Comparison of ENCODE assay signal across 7 mouse cellular contexts in genomic region chr5:118381294-118381675, GRCm38 (mm10).
DNase-seq lines count a peak whose midpoint lies in the region; ATAC-seq and TF ChIP-seq lines count a peak whose summit lies in the region.

No protein-coding gene starts in this region.

- H3K4me1 ChIP-seq in hindbrain, embryonic 16.5 days (ENCODE audit: control insufficient read depth, insufficient read depth, low read depth, low read length): peaks cover 14% of the 10 kb centered on the region
- H3K4me1 ChIP-seq in limb, embryonic 11.5 days (ENCODE audit: control insufficient read depth, insufficient read depth, low read length): no peaks in the 10 kb centered on the region
- 0 out of 2 replicates have a peak, but pooled peaks cover 5% of the 10 kb centered on the region for H3K4me1 ChIP-seq in midbrain, embryonic 11.5 days (ENCODE audit: control insufficient read depth, insufficient read depth, low read length)

- peak overlapping the region; percentile 63 for H3K9ac ChIP-seq in hindbrain, embryonic 16.5 days (ENCODE audit: low read depth, low read length)
- no peak overlapping the region; the same call in 1 of the 2 replicates for H3K9ac ChIP-seq in limb, embryonic 11.5 days (ENCODE audit: low read length)
- peak overlapping the region; percentile 47 for H3K9ac ChIP-seq in midbrain, embryonic 11.5 days (ENCODE audit: low read length)

- peak overlapping the region; percentile 62 for H3K4me2 ChIP-seq in hindbrain, embryonic 16.5 days (ENCODE audit: low read length)
- H3K4me2 ChIP-seq in limb, embryonic 11.5 days (ENCODE audit: low read depth, severe bottlenecking): peak overlapping the region; percentile 74
- H3K4me2 ChIP-seq in midbrain, embryonic 11.5 days: peak overlapping the region; percentile 65

- no peaks in the 10 kb centered on the region for H3K36me3 ChIP-seq in hindbrain, embryonic 16.5 days (ENCODE audit: control insufficient read depth, insufficient read depth, low read length)
- no peaks in the 10 kb centered on the region for H3K36me3 ChIP-seq in limb, embryonic 11.5 days (ENCODE audit: control insufficient read depth, insufficient read depth, low read length)
- H3K36me3 ChIP-seq in midbrain, embryonic 11.5 days (ENCODE audit: control insufficient read depth, insufficient read depth, low read length): no peaks in the 10 kb centered on the region

- intact Hi-C loops in gastrocnemius, adult 2 months (cut with DNase I): loop anchor here (5.0 kb wide), 2 partner anchors 46 to 176 kb away; no protein-coding TSS in a partner anchor

- H3K27ac ChIP-seq in gastrocnemius, adult 2 months: peak overlapping the region; percentile 74
- H3K27ac ChIP-seq in hindbrain, embryonic 16.5 days (ENCODE audit: low read depth, low read length): peak overlapping the region; percentile 80; the same call in 1 of the 2 replicates
- 0 out of 2 replicates have a peak overlapping the region, but pooled peaks have one; percentile 24 for H3K27ac ChIP-seq in limb, embryonic 11.5 days (replicated peaks; ENCODE audit: low read depth, low read length)
- no peak overlapping the region for H3K27ac ChIP-seq in midbrain, embryonic 11.5 days (ENCODE audit: low read depth, low read length)

- DNase-seq in gastrocnemius, adult 2 months: peak; percentile 81
- DNase-seq in limb, embryonic 11.5 days (ENCODE audit: low spot score): peak; percentile 81
- DNase-seq in midbrain, embryonic 11.5 days (ENCODE audit: low spot score, missing footprints): peak; percentile 95
- peak; percentile 37 for DNase-seq in skeletal muscle tissue, adult 2 months (ENCODE audit: low read depth, low spot score)

- no peak for TF ChIP-seq CTCF in gastrocnemius, adult 2 months (IDR thresholded peaks at IDR 0.05)

- H3K4me3 ChIP-seq in gastrocnemius, adult 2 months: peak overlapping the region; percentile 72
- H3K4me3 ChIP-seq in hindbrain, embryonic 16.5 days (ENCODE audit: low read length): peak overlapping the region; percentile 44
- peak overlapping the region; percentile 37 for H3K4me3 ChIP-seq in limb, embryonic 11.5 days (ENCODE audit: low read depth, low read length)
- peak overlapping the region; percentile 36 for H3K4me3 ChIP-seq in midbrain, embryonic 11.5 days (ENCODE audit: low read depth, low read length)

- H3K27me3 ChIP-seq in hindbrain, embryonic 16.5 days (replicated peaks; ENCODE audit: control insufficient read depth, insufficient read depth, low read length): no peaks in the 10 kb centered on the region
- H3K27me3 ChIP-seq in limb, embryonic 11.5 days (ENCODE audit: control insufficient read depth, insufficient read depth, low read length): peaks cover 4% of the 10 kb centered on the region; the same call in 1 of the 2 replicates
- peaks cover 18% of the 10 kb centered on the region for H3K27me3 ChIP-seq in midbrain, embryonic 11.5 days (ENCODE audit: control insufficient read depth, insufficient read depth, low read length)

- peak; percentile 68 for ATAC-seq in activated CD4-positive, CD25-positive, alpha-beta regulatory T cell, adult 4 months
- ATAC-seq in common myeloid progenitor, adult 5-6 weeks (replicated peaks; ENCODE audit: low read depth, poor library complexity, severe bottlenecking): peak; percentile 73
- peak; percentile 60 for ATAC-seq in hindbrain, embryonic 16.5 days
- peak; percentile 60 for ATAC-seq in limb, embryonic 11.5 days (ENCODE audit: insufficient number of reproducible peaks, low FRiP score, low TSS enrichment, low read depth)
- peak; percentile 65 for ATAC-seq in midbrain, embryonic 11.5 days (ENCODE audit: low FRiP score)

- no peaks in the 10 kb centered on the region for H3K9me3 ChIP-seq in hindbrain, embryonic 16.5 days (ENCODE audit: control insufficient read depth, low read length)
- no peaks in the 10 kb centered on the region for H3K9me3 ChIP-seq in limb, embryonic 11.5 days (ENCODE audit: control insufficient read depth, low read length)
- H3K9me3 ChIP-seq in midbrain, embryonic 11.5 days (ENCODE audit: control insufficient read depth, low read length): no peaks in the 10 kb centered on the region

- WGBS in hindbrain, embryonic 16.5 days: under 1% methylated on average over 12 of the region's 12 CpGs
- WGBS in limb, embryonic 11.5 days: 2% methylated on average over 12 of the region's 12 CpGs
- under 1% methylated on average over 12 of the region's 12 CpGs for WGBS in midbrain, embryonic 11.5 days

Comparison
In these comparisons a context has a peak if more than half of its experiments do, and no peak if none do; other contexts are left out.
1. DNase-seq: peak in every context shown above with its lines; median percentile 95 in midbrain, embryonic 11.5 days; 81 in gastrocnemius, adult 2 months; 81 in limb, embryonic 11.5 days; 37 in skeletal muscle tissue, adult 2 months.